Mouse (Mus musculus) forelimb bud, embryonic 11.5 days (tissue): ENCODE results near the gene Abcc4.

ENCODE experiments used
- DNase-seq: peaks from one replicate; pipeline ENCODE4 v3.0.0-alpha.2; 2012; ENCODE audit warnings: low read depth, low spot score

The Abcc4 gene

GRCm38 (mm10) chr14:118435676-118436330 lies 270.2 kb downstream of the Abcc4 start:
- no peak for DNase-seq

- no peak for DNase-seq
Observed at GRCm38 (mm10) chr14:118434842-118435241, 271.2 kb downstream of the Abcc4 start.

DNA sequence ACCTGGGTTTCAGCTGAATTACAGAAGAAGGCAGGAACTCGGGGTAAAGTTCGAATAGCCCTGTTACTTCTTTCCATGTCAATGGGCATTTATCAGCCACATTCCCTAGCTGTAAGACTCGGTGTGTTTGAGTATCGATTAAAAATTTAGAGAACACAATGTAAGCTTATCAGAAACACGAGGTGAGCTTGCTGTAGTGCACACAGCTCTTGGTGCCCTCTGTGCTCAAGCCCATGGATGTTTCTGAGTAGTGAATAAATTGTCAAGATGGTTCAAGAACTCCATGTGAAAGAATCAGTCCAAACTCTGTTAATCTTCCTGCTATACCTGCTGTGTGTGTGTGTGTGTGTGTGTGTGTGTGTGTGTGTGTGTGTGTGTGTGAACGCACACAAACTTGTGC lies 272.2 kb downstream of the Abcc4 start:
- DNase-seq = no peak
